Mouse (Mus musculus) limb, embryonic 14.5 days (tissue): ENCODE results near the gene Clstn2. TPM values are rescaled to one million over a fixed set of nuclear protein-coding genes. Genes with fewer than 3 reads are reported as not detected.

Experiments
- ATAC-seq: fragments of 200-750 bp; cut with Nextera tagmentation; 2 replicates; pipeline ENCODE4 v1.8.0; 2017; ENCODE audit warnings: low read depth, moderate number of reproducible peaks, moderate TSS enrichment; ENCODE audit not compliant: low FRiP score
- DNase-seq: peaks from one replicate; pipeline ENCODE4 v3.0.0-alpha.2; 2015; ENCODE audit warnings: low spot score
- H3K27ac ChIP-seq: fragments of 300-500 bp; sonication (generic); replicated peaks from 2 replicates; pipeline ENCODE4 v1.5.1; 2014; ENCODE audit warnings: low read depth, mild to moderate bottlenecking, low read length, moderate library complexity, mixed read lengths
- H3K27me3 ChIP-seq: fragments of 300-500 bp; sonication (generic); 2 replicates; pipeline ENCODE4 v1.6.1; 2014; ENCODE audit warnings: low read length, mixed read lengths; ENCODE audit not compliant: control insufficient read depth, insufficient read depth
- H3K36me3 ChIP-seq: fragments of 300-500 bp; sonication (generic); 2 replicates; pipeline ENCODE4 v1.6.1; 2014; ENCODE audit warnings: mild to moderate bottlenecking, low read length, moderate library complexity, mixed read lengths; ENCODE audit not compliant: control insufficient read depth, insufficient read depth
- H3K4me1 ChIP-seq: fragments of 300-500 bp; sonication (generic); 2 replicates; pipeline ENCODE4 v1.6.1; 2014; ENCODE audit warnings: antibody characterized with exemption, low read length, mixed read lengths; ENCODE audit not compliant: control insufficient read depth, insufficient read depth
- H3K4me2 ChIP-seq: fragments of 300-500 bp; sonication (generic); replicated peaks from 2 replicates; pipeline ENCODE4 v1.6.1; 2014; ENCODE audit warnings: low read depth, mild to moderate bottlenecking, low read length, moderate library complexity; ENCODE audit not compliant: severe bottlenecking
- H3K4me3 ChIP-seq: fragments of 300-500 bp; sonication (generic); replicated peaks from 2 replicates; pipeline ENCODE4 v1.5.1; 2014; ENCODE audit warnings: low read length
- H3K9ac ChIP-seq: fragments of 300-500 bp; sonication (generic); 2 replicates; pipeline ENCODE4 v1.6.1; 2014; ENCODE audit warnings: mild to moderate bottlenecking, low read depth, low read length, moderate library complexity; ENCODE audit not compliant: severe bottlenecking
- H3K9me3 ChIP-seq: fragments of 300-500 bp; sonication (generic); 2 replicates; pipeline ENCODE4 v1.6.1; 2016; ENCODE audit warnings: low read length; ENCODE audit not compliant: control insufficient read depth
- POLR2A ChIP-seq: fragments of 200-500 bp; IDR thresholded peaks from 2 replicates; pipeline ENCODE4 v1.8.0; 2012; ENCODE audit warnings: inconsistent platforms, mild to moderate bottlenecking, moderate library complexity, borderline replicate concordance; ENCODE audit not compliant: insufficient read depth, insufficient read length; ENCODE audit errors: extremely low read depth
- WGBS: fragments of 180-500 bp; shearing (Covaris S2); extraction: QIAGEN DNeasy Blood & Tissue Kit; methylation state at CpG from one replicate; pipeline ENCODE4 v1.1.7; 2014; 5-methylcytosine and 5-hydroxymethylcytosine counted together
- polyA plus RNA-seq, 2 experiments: library from polyadenylated mRNA; depleted of rRNA in 1 of 2; stranded (reverse) in 1 of 2; unstranded in 1 of 2; fragments of >200 nt; fragmentation: Nextera tagmentation in 1 of 2; extraction: Ambion mirVana in 1 of 2; gene quantifications; 2 replicates each; pipeline versions ENCODE4 v1.2.1 to v1.2.3; 2012 to 2014

Gene Clstn2
- polyA plus RNA-seq, 2 experiments, result 4.1 to 8.4 TPM

DNA sequence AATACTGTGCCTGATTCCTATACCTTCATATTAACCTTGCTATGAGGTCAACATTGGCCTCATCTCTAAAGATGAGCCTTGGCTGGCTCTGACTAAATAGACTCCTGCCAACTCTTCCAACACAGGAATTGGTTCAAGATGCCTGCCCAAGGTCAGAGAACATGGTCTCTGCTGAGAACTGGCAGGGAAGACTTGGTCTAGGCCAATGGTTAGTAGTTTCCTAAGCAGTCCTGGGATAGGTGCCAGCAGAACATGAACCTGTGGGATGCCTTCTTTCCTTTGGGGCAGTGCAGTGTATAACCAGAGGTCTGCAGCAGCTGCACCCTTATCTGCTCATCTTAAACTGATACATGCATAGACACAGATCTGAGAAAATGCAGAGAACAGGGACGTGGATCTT is 505.7 kb downstream of the Clstn2 start:
- DNase-seq, result no peak
- Histone ChIP-seq H3K9ac (no peak overlapping the region), H3K27ac (no peak overlapping the region), H3K27me3 (no peaks in the 10 kb centered on the region), H3K4me3 (no peak overlapping the region), H3K36me3 (no peaks in the 10 kb centered on the region), H3K9me3 (no peaks in the 10 kb centered on the region), H3K4me2 (no peak overlapping the region), H3K4me1 (no peaks in the 10 kb centered on the region)
- 90% methylated on average over 1 of the region's 1 CpGs for WGBS
- TF ChIP-seq POLR2A, result no peak
- no peak for ATAC-seq

- no peak overlapping the region for H3K4me2 ChIP-seq
- no peak overlapping the region for H3K27ac ChIP-seq
- DNase-seq, result no peak
- H3K9me3 ChIP-seq, result no peaks in the 10 kb centered on the region
- no peak for ATAC-seq
- no peaks in the 10 kb centered on the region for H3K36me3 ChIP-seq
- no peaks in the 10 kb centered on the region for H3K4me1 ChIP-seq
- no peak for TF ChIP-seq POLR2A
- H3K27me3 ChIP-seq, result no peaks in the 10 kb centered on the region
- H3K9ac ChIP-seq, result no peak overlapping the region
- no peak overlapping the region for H3K4me3 ChIP-seq
- 85% methylated on average over 3 of the region's 3 CpGs for WGBS
Observed at GRCm38 (mm10) chr9:97525563-97525962, 507.4 kb downstream of the Clstn2 start.

- no peak for DNase-seq
- H3K36me3 ChIP-seq, result no peaks in the 10 kb centered on the region
- H3K9me3 ChIP-seq, result no peaks in the 10 kb centered on the region
- whole genome bisulfite sequencing, result 71% methylated on average over 3 of the region's 3 CpGs
- ATAC-seq, result no peak
- H3K4me2 ChIP-seq, result no peak overlapping the region
- no peak for TF ChIP-seq POLR2A
- no peak overlapping the region for H3K27ac ChIP-seq
- H3K4me1 ChIP-seq, result no peaks in the 10 kb centered on the region
- no peak overlapping the region for H3K9ac ChIP-seq
- H3K4me3 ChIP-seq, result no peak overlapping the region
- H3K27me3 ChIP-seq, result no peaks in the 10 kb centered on the region
Observed at GRCm38 (mm10) chr9:97524861-97525260, 508.1 kb downstream of the Clstn2 start.

DNA sequence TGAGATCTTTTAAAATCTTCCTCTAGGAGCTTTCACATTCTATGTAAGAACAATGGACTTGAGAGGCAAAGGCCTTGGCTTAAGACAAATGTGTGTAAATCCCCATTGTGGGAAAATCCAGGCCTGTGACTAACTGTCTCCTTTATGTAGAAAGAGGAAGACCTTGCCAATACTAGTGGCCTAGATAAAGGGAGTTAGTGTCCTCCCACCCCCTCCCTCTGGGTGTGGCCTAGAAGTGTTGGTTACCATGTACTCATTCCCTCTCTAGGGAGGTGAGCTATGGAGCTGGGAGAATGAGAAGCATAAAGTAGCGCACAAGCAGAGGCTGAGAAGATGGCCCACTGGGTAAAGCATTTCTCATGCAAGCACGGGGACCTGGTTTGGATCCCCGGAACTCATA is 512.2 kb downstream of the Clstn2 start:
- Histone ChIP-seq H3K4me2 (no peak overlapping the region), H3K9ac (no peak overlapping the region), H3K4me1 (no peaks in the 10 kb centered on the region), H3K27me3 (no peaks in the 10 kb centered on the region), H3K27ac (no peak overlapping the region), H3K4me3 (no peak overlapping the region), H3K9me3 (no peaks in the 10 kb centered on the region), H3K36me3 (no peaks in the 10 kb centered on the region)
- ATAC-seq (no peak), DNase-seq (no peak)
- no peak for TF ChIP-seq POLR2A
- WGBS, result 92% methylated on average over 3 of the region's 3 CpGs

DNA sequence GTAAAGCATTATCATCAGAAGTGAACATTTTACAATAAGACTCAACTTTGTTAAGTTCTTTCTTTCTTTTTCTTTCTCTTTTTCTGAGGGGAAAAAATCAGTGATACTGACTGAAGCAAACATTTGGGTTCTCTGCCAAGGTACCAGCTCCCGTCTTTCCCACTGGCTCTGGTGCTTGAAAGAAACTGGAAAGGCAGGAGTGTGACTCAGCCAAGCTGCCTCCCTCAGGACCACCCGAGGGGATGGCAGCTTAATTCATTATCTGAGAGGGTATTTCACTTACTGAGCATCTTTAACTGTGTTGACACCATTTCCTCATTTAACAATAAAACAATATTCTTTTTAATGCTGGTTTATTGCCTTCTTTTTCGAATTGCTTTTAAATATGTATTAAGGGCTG is 516.0 kb downstream of the Clstn2 start:
- no peak overlapping the region for H3K4me2 ChIP-seq
- WGBS, result 70% methylated on average over 3 of the region's 3 CpGs
- H3K27ac ChIP-seq, result no peak overlapping the region
- DNase-seq, result no peak
- H3K27me3 ChIP-seq, result no peaks in the 10 kb centered on the region
- no peaks in the 10 kb centered on the region for H3K4me1 ChIP-seq
- ATAC-seq, result no peak
- H3K9me3 ChIP-seq, result no peaks in the 10 kb centered on the region
- H3K4me3 ChIP-seq, result no peak overlapping the region
- H3K9ac ChIP-seq, result no peak overlapping the region
- no peaks in the 10 kb centered on the region for H3K36me3 ChIP-seq
- no peak for TF ChIP-seq POLR2A

GRCm38 (mm10) chr9:97514639-97515038 is 518.3 kb downstream of the Clstn2 start:
- H3K36me3 ChIP-seq, result no peaks in the 10 kb centered on the region
- 87% methylated on average over 2 of the region's 2 CpGs for WGBS
- no peak for TF ChIP-seq POLR2A

More at GRCm38 (mm10) chr9:97514639-97515038, 518.3 kb downstream of the Clstn2 start:
- H3K4me2 ChIP-seq, result no peak overlapping the region
- no peaks in the 10 kb centered on the region for H3K27me3 ChIP-seq
- H3K4me1 ChIP-seq, result no peaks in the 10 kb centered on the region
- DNase-seq (no peak), ATAC-seq (no peak)
- H3K27ac ChIP-seq, result no peak overlapping the region
- no peak overlapping the region for H3K9ac ChIP-seq
- no peaks in the 10 kb centered on the region for H3K9me3 ChIP-seq
- no peak overlapping the region for H3K4me3 ChIP-seq
